Mouse (Mus musculus): Measurements from ENCODE around the gene Plekhh1.

The Plekhh1 gene

GRCm38 (mm10) chr12:79073362-79073761, 44.4 kb downstream of the Plekhh1 start:
- no peak for DNase-seq

- peak; percentile 91 for DNase-seq
Measured at GRCm38 (mm10) chr12:79089182-79089812, 60.3 kb downstream of the Plekhh1 start, which contains the start of gene Pigh. Pigh (minus strand) TSS chr12:79089651.

GRCm38 (mm10) chr12:79092569-79092968, 63.6 kb downstream of the Plekhh1 start:
- peak; percentile 82 for DNase-seq

- DNase-seq, result peak; percentile 36
Measured at GRCm38 (mm10) chr12:79097106-79097752, 68.3 kb downstream of the Plekhh1 start.

GRCm38 (mm10) chr12:79103773-79104172, 74.8 kb downstream of the Plekhh1 start:
- DNase-seq, result no peak

GRCm38 (mm10) chr12:79104544-79104943, 75.6 kb downstream of the Plekhh1 start:
- peak; percentile 9 for DNase-seq

- DNase-seq, result no peak
Measured at GRCm38 (mm10) chr12:79105312-79105711, 76.3 kb downstream of the Plekhh1 start.

GRCm38 (mm10) chr12:79118991-79119390, 90.0 kb downstream of the Plekhh1 start:
- DNase-seq, result no peak

GRCm38 (mm10) chr12:79122820-79123219, 93.9 kb downstream of the Plekhh1 start:
- DNase-seq, result no peak

GRCm38 (mm10) chr12:79130299-79131177, 101.6 kb downstream of the Plekhh1 start, which contains the start of gene Arg2:
Arg2 (plus strand) TSS chr12:79130777.
- DNase-seq, result peak; percentile 86

All from thymus, postnatal 14 days (tissue).